Mouse (Mus musculus) stomach, embryonic 15.5 days (tissue): ENCODE measurements at regions not wholly inside any gene's neighbourhood (a gene's known extent, or its start where the extent isn't known, plus 50 kb on each side); places are given as distances from the start of the nearest gene placed in this dataset.

ENCODE experiments used
- ATAC-seq: fragments of 200-750 bp; cut with Nextera tagmentation; 2 replicates; pipeline ENCODE4 v1.8.0; 2017; ENCODE audit warnings: low read depth, moderate number of reproducible peaks, moderate TSS enrichment; ENCODE audit not compliant: insufficient read depth, low FRiP score
- H3K27ac ChIP-seq: fragments of 300-500 bp; sonication (generic); 2 replicates; pipeline ENCODE4 v1.5.1; 2015; ENCODE audit warnings: mild to moderate bottlenecking, inconsistent platforms
- H3K27me3 ChIP-seq: fragments of 300-500 bp; sonication (generic); replicated peaks from 2 replicates; pipeline ENCODE4 v1.6.1; 2015; ENCODE audit warnings: inconsistent platforms
- H3K36me3 ChIP-seq: fragments of 300-500 bp; sonication (generic); 2 replicates; pipeline ENCODE4 v1.6.1; 2015; ENCODE audit warnings: inconsistent platforms
- H3K4me1 ChIP-seq: fragments of 300-500 bp; sonication (generic); 2 replicates; pipeline ENCODE4 v1.6.1; 2015; ENCODE audit warnings: inconsistent platforms
- H3K4me2 ChIP-seq: fragments of 300-500 bp; sonication (generic); 2 replicates; pipeline ENCODE4 v1.6.1; 2015; ENCODE audit warnings: mild to moderate bottlenecking, inconsistent platforms
- H3K4me3 ChIP-seq: fragments of 300-500 bp; sonication (generic); replicated peaks from 2 replicates; pipeline ENCODE4 v1.5.1; 2015; ENCODE audit warnings: inconsistent platforms
- H3K9ac ChIP-seq: fragments of 300-500 bp; sonication (generic); 2 replicates; pipeline ENCODE4 v1.6.1; 2015; ENCODE audit warnings: inconsistent platforms
- H3K9me3 ChIP-seq: fragments of 300-500 bp; sonication (generic); 2 replicates; pipeline ENCODE4 v1.6.1; 2016; ENCODE audit warnings: inconsistent platforms
- WGBS: fragments of 180-500 bp; shearing (Covaris S2); methylation state at CpG from one replicate; pipeline ENCODE4 v1.1.7; 2015; 5-methylcytosine and 5-hydroxymethylcytosine counted together

DNA sequence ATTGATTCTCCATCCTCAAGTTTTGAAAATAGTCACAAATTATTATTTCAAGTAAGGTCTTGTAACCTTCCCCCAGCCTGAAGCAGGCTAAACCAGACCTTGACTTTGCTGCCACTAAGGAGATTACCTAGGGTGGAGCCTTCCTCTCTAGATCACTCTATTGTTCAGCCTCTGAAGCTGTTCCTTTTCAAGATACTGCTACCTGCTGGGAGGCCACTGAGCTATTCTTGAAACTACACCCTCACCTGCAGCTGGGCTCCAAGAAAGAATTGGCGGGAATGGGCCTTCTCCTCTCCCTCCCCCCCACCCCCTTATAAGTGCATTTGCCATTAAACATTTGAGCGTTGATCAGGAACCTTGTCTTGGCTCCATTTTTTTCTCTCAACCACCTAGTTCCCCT lies 534.2 kb upstream of the Dmac1 start:
- Histone ChIP-seq H3K9me3 (no peaks in the 10 kb centered on the region), H3K4me3 (no peak overlapping the region), H3K27me3 (no peaks in the 10 kb centered on the region), H3K9ac (no peak overlapping the region), H3K36me3 (no peaks in the 10 kb centered on the region), H3K4me2 (no peak overlapping the region), H3K27ac (no peak overlapping the region), H3K4me1 (no peaks in the 10 kb centered on the region)
- WGBS: 61% methylated on average over 2 of the region's 2 CpGs
- no peak for ATAC-seq

- no peaks in the 10 kb centered on the region for H3K36me3 ChIP-seq
- H3K9ac ChIP-seq: no peak overlapping the region
- H3K4me3 ChIP-seq: no peak overlapping the region
- no peaks in the 10 kb centered on the region for H3K27me3 ChIP-seq
- H3K27ac ChIP-seq: no peak overlapping the region
- no peaks in the 10 kb centered on the region for H3K9me3 ChIP-seq
- H3K4me2 ChIP-seq: no peak overlapping the region
- no peaks in the 10 kb centered on the region for H3K4me1 ChIP-seq
- 78% methylated on average over 4 of the region's 4 CpGs for WGBS
- ATAC-seq: no peak
These were observed 523.8 kb upstream of the Dmac1 start for GRCm38 (mm10) chr4:75801870-75802269.

DNA sequence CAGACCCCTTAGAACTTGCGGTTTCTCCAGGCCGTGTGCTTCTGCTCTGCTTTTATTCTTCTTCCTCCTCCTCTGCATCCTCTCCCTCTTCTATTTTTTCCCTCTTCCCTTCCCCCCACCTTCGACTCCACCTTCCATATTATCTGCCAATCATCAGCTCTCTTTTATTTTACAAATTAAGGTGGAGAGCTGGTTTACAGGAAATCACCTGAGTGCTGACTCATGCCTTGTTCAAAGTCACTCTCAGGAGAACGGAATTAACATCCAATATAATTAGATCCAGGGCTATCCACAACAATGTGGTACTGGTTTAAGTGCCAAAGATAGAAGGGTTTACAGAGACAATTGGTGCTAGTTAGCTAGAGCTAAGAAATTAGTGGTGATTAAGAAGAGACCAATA lies 523.1 kb upstream of the Dmac1 start:
- Histone ChIP-seq H3K4me1 (no peaks in the 10 kb centered on the region), H3K36me3 (no peaks in the 10 kb centered on the region), H3K9ac (no peak overlapping the region), H3K4me2 (no peak overlapping the region), H3K27ac (no peak overlapping the region), H3K9me3 (no peaks in the 10 kb centered on the region), H3K4me3 (no peak overlapping the region), H3K27me3 (no peaks in the 10 kb centered on the region)
- ATAC-seq: no peak
- WGBS: 88% methylated on average over 4 of the region's 4 CpGs

DNA sequence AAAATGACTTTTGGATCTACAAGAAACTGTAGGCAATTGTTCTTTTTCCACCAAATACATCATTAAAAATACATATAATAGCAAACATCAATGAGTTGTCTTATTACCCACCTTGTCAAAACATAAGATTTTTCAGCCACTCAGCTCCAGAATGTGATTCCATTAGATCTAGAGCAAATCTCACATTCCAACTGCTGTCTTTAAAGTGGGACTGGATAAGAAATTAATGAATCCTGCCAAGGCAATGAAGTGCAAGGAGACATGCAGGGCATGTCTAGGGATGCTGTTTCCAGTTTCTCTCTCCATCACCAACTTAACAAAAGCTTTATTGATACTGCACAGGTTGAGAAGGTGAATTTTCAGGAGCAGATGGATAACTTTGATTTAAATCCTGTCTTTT lies 513.7 kb upstream of the Dmac1 start:
- ATAC-seq: no peak
- H3K27ac ChIP-seq: no peak overlapping the region
- H3K4me2 ChIP-seq: no peak overlapping the region

GRCm38 (mm10) chr4:75790920-75791589 lies 513.0 kb upstream of the Dmac1 start:
- no peak overlapping the region for H3K4me3 ChIP-seq
- H3K27me3 ChIP-seq: no peaks in the 10 kb centered on the region
- H3K4me2 ChIP-seq: no peak overlapping the region
- WGBS: 70% methylated on average over 1 of the region's 1 CpGs
- no peak for ATAC-seq
- H3K9ac ChIP-seq: no peak overlapping the region
- no peaks in the 10 kb centered on the region for H3K9me3 ChIP-seq
- H3K4me1 ChIP-seq: no peaks in the 10 kb centered on the region
- H3K27ac ChIP-seq: no peak overlapping the region
- no peaks in the 10 kb centered on the region for H3K36me3 ChIP-seq

More for the DNA sequence above, 513.7 kb upstream of the Dmac1 start:
- H3K36me3 ChIP-seq: no peaks in the 10 kb centered on the region
- H3K9me3 ChIP-seq: no peaks in the 10 kb centered on the region
- H3K4me1 ChIP-seq: no peaks in the 10 kb centered on the region
- no peak overlapping the region for H3K4me3 ChIP-seq
- no peak overlapping the region for H3K9ac ChIP-seq
- no peaks in the 10 kb centered on the region for H3K27me3 ChIP-seq

- 50% methylated on average over 3 of the region's 3 CpGs for WGBS
- no peaks in the 10 kb centered on the region for H3K4me1 ChIP-seq
- no peak overlapping the region for H3K9ac ChIP-seq
- H3K9me3 ChIP-seq: no peaks in the 10 kb centered on the region
- no peaks in the 10 kb centered on the region for H3K36me3 ChIP-seq
- H3K4me2 ChIP-seq: no peak overlapping the region
- no peaks in the 10 kb centered on the region for H3K27me3 ChIP-seq
- no peak overlapping the region for H3K4me3 ChIP-seq
- ATAC-seq: no peak
- H3K27ac ChIP-seq: no peak overlapping the region
These were observed 509.3 kb upstream of the Dmac1 start for GRCm38 (mm10) chr4:75787405-75787804.

- no peaks in the 10 kb centered on the region for H3K36me3 ChIP-seq
- H3K9me3 ChIP-seq: no peaks in the 10 kb centered on the region
- H3K4me3 ChIP-seq: no peak overlapping the region
- H3K4me1 ChIP-seq: no peaks in the 10 kb centered on the region
- H3K4me2 ChIP-seq: no peak overlapping the region
- ATAC-seq: no peak
- WGBS: 84% methylated on average over 4 of the region's 4 CpGs
- no peak overlapping the region for H3K9ac ChIP-seq
- no peaks in the 10 kb centered on the region for H3K27me3 ChIP-seq
- no peak overlapping the region for H3K27ac ChIP-seq
These were observed 508.3 kb upstream of the Dmac1 start for GRCm38 (mm10) chr4:75786391-75786790.

DNA sequence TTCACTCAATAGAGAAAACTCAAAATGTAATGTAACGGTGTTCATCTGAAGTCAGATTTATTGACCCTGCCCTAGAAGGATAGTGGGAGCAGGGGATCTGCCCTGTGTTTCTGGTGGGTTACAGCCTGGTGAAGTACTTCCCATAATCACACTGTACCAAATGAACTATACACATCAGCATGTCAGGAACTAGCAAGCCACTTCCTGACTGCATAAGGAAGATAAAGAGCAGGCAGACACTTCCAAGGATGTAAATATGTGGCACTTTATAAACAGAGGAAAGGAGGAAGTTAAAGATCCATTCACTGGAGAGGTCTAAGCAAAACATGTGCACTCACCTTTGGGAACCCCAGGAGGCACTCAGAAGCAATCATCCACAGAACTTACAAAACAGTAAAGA lies 501.4 kb upstream of the Dmac1 start:
- no peak for ATAC-seq
- Histone ChIP-seq H3K4me2 (no peak overlapping the region), H3K27me3 (no peaks in the 10 kb centered on the region), H3K9ac (no peak overlapping the region), H3K9me3 (no peaks in the 10 kb centered on the region), H3K36me3 (no peaks in the 10 kb centered on the region), H3K4me3 (no peak overlapping the region), H3K27ac (no peak overlapping the region), H3K4me1 (no peaks in the 10 kb centered on the region)
- 59% methylated on average over 1 of the region's 1 CpGs for WGBS

- H3K4me3 ChIP-seq: no peak overlapping the region
- no peak overlapping the region for H3K9ac ChIP-seq
These were observed 486.0 kb upstream of the Dmac1 start for GRCm38 (mm10) chr4:75764141-75764540.

GRCm38 (mm10) chr4:75744605-75745004 lies 466.5 kb upstream of the Dmac1 start:
- Histone ChIP-seq H3K9me3 (no peaks in the 10 kb centered on the region), H3K36me3 (no peaks in the 10 kb centered on the region), H3K4me2 (no peak overlapping the region), H3K27ac (no peak overlapping the region), H3K27me3 (no peaks in the 10 kb centered on the region), H3K4me1 (no peaks in the 10 kb centered on the region), H3K4me3 (no peak overlapping the region), H3K9ac (no peak overlapping the region)
- ATAC-seq: no peak
- 53% methylated on average over 6 of the region's 6 CpGs for WGBS

More at GRCm38 (mm10) chr4:75764141-75764540, 486.0 kb upstream of the Dmac1 start:
- 29% methylated on average over 1 of the region's 1 CpGs for WGBS
- H3K27ac ChIP-seq: no peak overlapping the region
- H3K9me3 ChIP-seq: no peaks in the 10 kb centered on the region
- no peaks in the 10 kb centered on the region for H3K27me3 ChIP-seq
- H3K4me2 ChIP-seq: no peak overlapping the region
- H3K4me1 ChIP-seq: no peaks in the 10 kb centered on the region
- ATAC-seq: no peak
- H3K36me3 ChIP-seq: no peaks in the 10 kb centered on the region

DNA sequence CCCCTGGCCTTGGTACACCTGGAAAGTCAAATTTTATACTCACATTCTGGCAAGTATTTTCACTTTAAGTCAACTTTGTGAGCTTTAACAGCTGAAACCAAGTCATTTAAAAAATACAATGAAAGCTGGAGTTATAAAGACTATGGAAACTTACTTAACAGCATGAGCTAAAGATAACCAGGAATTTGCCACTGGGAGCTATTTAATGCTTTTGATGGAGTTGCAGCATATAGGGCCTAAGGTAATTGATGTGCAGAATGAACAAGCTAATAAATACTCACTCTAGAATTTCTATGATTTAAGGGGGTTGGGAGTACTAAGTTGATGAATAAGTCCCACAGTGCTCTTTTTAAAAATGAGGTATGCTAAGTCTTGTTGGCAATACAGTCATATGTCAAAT lies 463.5 kb upstream of the Dmac1 start:
- H3K4me1 ChIP-seq: no peaks in the 10 kb centered on the region

DNA sequence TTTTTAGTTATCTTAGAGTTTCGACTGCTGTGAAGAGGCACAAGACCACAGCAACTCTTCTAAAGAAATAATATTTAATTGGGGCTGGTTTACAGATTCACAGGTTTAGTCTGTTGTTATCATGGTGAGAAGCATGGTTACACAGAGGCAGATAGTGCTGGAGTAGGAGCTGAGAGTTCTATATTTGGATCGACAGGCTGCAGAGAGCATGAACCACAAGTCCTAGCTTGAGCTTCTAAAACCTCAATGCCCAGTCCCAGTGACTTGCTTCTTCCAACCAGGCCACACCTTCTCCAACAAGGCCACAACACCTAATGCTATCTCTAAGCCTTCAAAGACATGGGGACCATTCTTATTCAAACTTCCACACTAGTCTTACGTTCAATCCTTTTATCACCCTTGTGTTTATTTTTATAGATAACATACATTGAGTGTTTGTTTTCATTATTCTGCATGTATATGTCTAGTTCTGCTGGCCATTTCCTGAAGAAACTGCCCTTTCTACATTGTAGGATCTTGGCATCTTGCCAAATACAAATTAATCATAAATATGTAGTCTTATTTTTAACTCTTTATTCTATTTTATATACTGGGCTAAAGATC lies 452.8 kb upstream of the Dmac1 start:
- H3K4me1 ChIP-seq: no peaks in the 10 kb centered on the region
- no peak overlapping the region for H3K4me2 ChIP-seq
- 47% methylated on average over 3 of the region's 3 CpGs for WGBS
- H3K27me3 ChIP-seq: no peaks in the 10 kb centered on the region
- H3K9ac ChIP-seq: no peak overlapping the region
- no peaks in the 10 kb centered on the region for H3K9me3 ChIP-seq
- H3K4me3 ChIP-seq: no peak overlapping the region
- H3K27ac ChIP-seq: no peak overlapping the region
- peak; percentile 89 for ATAC-seq
- H3K36me3 ChIP-seq: no peaks in the 10 kb centered on the region

More for the DNA sequence above, 463.5 kb upstream of the Dmac1 start:
- H3K9ac ChIP-seq: no peak overlapping the region
- H3K4me2 ChIP-seq: no peak overlapping the region
- no peaks in the 10 kb centered on the region for H3K27me3 ChIP-seq
- no peak overlapping the region for H3K4me3 ChIP-seq
- H3K36me3 ChIP-seq: no peaks in the 10 kb centered on the region
- no peak for ATAC-seq
- H3K27ac ChIP-seq: no peak overlapping the region
- no peaks in the 10 kb centered on the region for H3K9me3 ChIP-seq

- 87% methylated on average over 3 of the region's 3 CpGs for WGBS
- ATAC-seq: no peak
These were observed 436.5 kb upstream of the Dmac1 start for GRCm38 (mm10) chr4:75714652-75715051.

More at GRCm38 (mm10) chr4:75714652-75715051, 436.5 kb upstream of the Dmac1 start:
- Histone ChIP-seq H3K9me3 (no peaks in the 10 kb centered on the region), H3K27me3 (no peaks in the 10 kb centered on the region), H3K9ac (no peak overlapping the region), H3K4me3 (no peak overlapping the region), H3K4me2 (no peak overlapping the region), H3K27ac (no peak overlapping the region), H3K4me1 (no peaks in the 10 kb centered on the region), H3K36me3 (no peaks in the 10 kb centered on the region)
